Mouse (Mus musculus) skeletal muscle tissue, adult 2 months (tissue): Measurements from ENCODE around the gene Pank3.

Source experiments
- DNase-seq: peaks from one replicate; pipeline ENCODE4 v3.0.0-alpha.2; 2012; ENCODE audit warnings: low read depth, low spot score

Gene Pank3

GRCm38 (mm10) chr11:35769188-35769745 lies at the start of gene Pank3:
Gene Pank3 (plus strand): TSS chr11:35769484.
- DNase-seq, result peak; percentile 98

- peak; percentile 34 for DNase-seq
Observed at GRCm38 (mm10) chr11:35723876-35724275, 45.4 kb upstream of the Pank3 start.

- DNase-seq, result no peak
Observed at GRCm38 (mm10) chr11:35726341-35726846, 42.9 kb upstream of the Pank3 start.

- no peak for DNase-seq
Observed at GRCm38 (mm10) chr11:35728200-35728599, 41.1 kb upstream of the Pank3 start.

GRCm38 (mm10) chr11:35729186-35729585 lies 40.1 kb upstream of the Pank3 start:
- no peak for DNase-seq

- no peak for DNase-seq
Observed at GRCm38 (mm10) chr11:35732366-35732765, 36.9 kb upstream of the Pank3 start.

DNA sequence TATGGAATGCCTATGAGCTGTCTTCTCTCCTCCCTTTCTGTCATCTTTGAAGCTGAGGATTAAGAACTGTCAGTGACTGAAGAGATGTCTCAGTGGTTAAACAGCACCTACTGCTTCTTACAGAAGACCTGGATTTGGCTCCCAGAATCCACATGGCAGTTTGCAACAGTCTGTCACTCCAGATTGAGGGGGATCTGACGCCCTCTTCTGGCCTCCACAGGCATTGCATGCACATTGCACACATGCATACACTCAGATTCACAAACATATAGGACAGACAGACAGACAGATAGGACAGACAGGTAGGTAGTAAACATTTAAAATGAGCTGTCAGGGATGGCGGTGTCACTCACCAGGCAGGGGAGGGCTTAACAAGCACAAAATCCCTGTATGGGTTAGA lies 32.5 kb upstream of the Pank3 start:
- no peak for DNase-seq

- DNase-seq, result no peak
Observed at GRCm38 (mm10) chr11:35737262-35737661, 32.0 kb upstream of the Pank3 start.

GRCm38 (mm10) chr11:35738102-35738501 lies 31.2 kb upstream of the Pank3 start:
- peak; percentile 13 for DNase-seq

- no peak for DNase-seq
Observed at GRCm38 (mm10) chr11:35743586-35743985, 25.7 kb upstream of the Pank3 start.

- DNase-seq, result no peak
Observed at GRCm38 (mm10) chr11:35744571-35744970, 24.7 kb upstream of the Pank3 start.

- DNase-seq, result peak; percentile 90
Observed at GRCm38 (mm10) chr11:35750578-35750977, 18.7 kb upstream of the Pank3 start.

GRCm38 (mm10) chr11:35754906-35755418 lies 14.3 kb upstream of the Pank3 start:
- no peak for DNase-seq

- DNase-seq, result no peak
Observed at GRCm38 (mm10) chr11:35755546-35755945, 13.7 kb upstream of the Pank3 start.

- DNase-seq, result no peak
Observed at GRCm38 (mm10) chr11:35756411-35757303, 12.6 kb upstream of the Pank3 start.

DNA sequence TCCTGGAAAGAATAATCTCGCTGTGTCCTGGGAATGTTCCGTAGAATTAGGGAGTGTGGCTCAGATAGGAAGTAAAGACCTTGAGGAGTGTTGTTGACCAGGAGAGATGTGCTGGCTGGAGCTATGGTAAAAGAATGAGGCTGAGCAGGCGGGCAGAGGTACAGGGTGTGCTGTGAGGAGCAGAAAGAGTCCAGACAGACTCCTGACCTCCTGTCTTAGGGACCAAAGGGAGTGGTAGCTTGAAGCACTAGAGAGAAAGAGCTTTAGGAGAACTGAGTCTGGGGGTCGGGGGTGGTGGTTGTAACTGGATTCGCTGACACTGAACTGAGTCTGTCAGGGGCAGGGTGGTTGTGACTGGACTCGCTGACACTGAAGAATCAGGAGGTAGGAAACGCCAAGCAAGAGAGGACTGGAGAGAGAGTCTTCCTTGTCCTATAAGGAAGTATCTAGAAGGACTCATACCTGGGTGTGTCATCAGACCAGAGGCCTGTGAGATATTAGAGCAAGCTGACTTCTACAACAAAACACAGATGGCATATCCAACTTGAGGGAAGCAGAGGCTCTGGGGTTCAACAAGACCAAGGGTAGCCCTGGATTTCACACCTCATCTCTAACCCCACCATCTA lies 9.2 kb upstream of the Pank3 start:
- no peak for DNase-seq

DNA sequence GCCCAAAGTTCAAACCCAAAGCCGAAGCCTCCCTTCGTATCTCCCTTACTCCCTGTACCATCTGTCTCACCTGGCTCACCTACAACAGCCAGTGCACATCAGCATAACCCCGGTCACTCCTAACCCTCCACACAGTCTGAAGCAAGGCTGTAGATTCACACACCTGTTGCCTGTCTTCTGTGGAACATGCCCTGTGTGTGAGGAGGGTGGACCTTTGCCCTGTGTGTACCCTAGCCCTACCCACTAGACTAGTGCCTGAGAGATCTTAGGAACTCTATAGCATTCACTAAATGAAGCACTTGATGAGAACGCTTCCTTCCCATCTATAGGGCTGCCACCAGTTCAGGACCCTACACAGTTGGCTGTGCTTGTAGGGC lies 8.7 kb upstream of the Pank3 start:
- DNase-seq, result no peak

GRCm38 (mm10) chr11:35766845-35767244 lies 2.4 kb upstream of the Pank3 start:
- DNase-seq, result no peak

- peak; percentile 49 for DNase-seq
Observed at GRCm38 (mm10) chr11:35769746-35770437, 608 bp downstream of the Pank3 start.

DNA sequence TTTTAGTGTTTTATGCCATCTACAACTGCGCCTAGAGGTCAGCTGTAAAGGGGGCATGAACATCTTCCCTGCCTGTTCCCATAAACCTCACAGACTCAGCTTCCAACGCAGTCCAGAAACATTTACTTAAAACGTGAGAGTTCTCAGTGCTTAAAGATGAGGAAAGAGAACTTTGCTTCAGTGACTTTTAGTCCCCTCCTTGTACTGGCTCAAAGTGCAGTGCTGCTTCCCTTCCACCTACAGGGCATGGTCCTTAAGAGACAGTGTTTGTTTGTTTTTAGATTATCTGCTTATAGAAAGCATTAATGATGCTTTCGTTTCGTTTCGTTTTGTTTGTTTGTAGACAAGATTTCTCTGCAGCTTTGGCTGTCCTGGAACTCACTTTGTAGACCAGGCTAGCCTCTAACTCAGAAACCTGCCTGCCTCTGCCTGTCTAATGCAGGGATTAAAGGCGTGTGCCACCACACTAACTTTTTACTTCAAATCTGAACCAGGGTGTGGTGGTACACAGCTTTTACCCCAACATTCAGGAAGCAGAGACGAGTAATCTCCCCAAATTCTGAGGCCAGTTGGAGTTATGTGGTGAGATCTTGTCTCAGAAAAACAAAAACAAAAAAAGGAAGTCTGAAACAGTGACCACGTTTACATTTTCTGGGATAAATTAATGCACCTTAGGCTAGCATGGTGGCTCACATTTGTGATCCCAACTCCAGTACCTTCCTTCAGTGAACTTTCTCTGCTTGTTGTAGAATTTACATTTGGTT lies 1.6 kb downstream of the Pank3 start:
- DNase-seq, result no peak

GRCm38 (mm10) chr11:35775606-35776005 lies 6.3 kb downstream of the Pank3 start:
- DNase-seq, result no peak
